Mouse (Mus musculus): Measurements from ENCODE around the gene Fosl1.

DNA sequence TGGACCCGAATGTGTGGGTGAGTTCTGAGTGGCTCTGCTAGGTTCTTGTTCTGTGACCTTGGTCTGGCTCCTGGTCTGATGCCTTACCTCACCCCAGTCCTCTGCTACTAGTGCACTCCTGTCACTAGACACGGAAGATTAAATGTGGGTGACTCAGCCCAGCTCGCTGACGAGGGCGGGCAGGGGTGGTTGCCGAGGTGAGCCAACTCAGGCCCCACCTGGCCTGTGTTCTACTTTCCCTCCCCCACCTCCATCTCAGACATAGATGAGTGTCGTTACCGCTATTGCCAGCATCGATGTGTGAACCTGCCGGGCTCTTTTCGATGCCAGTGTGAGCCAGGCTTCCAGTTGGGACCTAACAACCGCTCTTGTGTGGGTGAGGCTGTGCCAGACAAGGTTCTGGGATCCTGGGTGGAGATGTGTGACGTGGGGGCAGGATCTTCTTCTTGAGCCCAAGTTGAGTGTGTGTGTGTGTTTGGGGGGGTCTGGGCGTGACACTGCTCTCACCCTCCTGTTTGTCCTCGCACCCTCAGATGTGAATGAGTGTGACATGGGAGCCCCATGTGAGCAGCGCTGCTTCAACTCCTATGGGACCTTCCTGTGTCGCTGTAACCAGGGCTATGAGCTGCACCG is 30.4 kb downstream of the Fosl1 start:
- TF ChIP-seq POLR2A (IDR thresholded peaks at IDR 0.05; ENCODE audit: borderline replicate concordance, control insufficient read depth, low read depth, low read length), result no peak
- TF ChIP-seq CTCF (IDR thresholded peaks at IDR 0.05; ENCODE audit: control insufficient read depth, insufficient read depth, low read length), result no peak

All from bone marrow, adult 2 months (tissue).